Mouse (Mus musculus) frontal cortex, postnatal 36 days (tissue): ENCODE results near the gene Gm42791.

Source experiments
- DNase-seq, 2 experiments: peaks; one replicate each; pipeline ENCODE4 v3.0.0; 2022; ENCODE audit warnings: low spot score in 2 of 2

Gm42791 gene

GRCm38 (mm10) chr5:148954314-148955060 lies 40.5 kb downstream of the Gm42791 start:
- DNase-seq, result no peak

DNA sequence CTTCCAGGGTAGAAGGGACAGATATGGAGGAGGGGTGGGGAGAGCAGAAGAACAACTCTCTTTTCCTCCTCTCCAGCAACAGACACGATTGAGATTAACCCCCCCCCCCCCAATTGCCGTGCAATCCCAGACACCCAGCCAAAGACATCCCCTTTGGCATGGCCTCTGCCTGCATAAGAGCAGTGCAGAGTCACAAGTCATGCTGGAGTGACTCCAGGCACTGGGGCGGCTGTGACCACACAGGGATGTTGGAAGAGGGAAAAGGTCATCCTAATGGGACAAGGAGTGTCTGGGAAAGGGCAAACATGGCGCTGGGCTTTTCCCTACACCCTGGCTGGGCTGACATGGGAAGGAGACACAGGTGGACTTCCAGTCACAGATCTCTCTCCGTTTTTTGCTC lies 41.8 kb downstream of the Gm42791 start:
- no peak for DNase-seq

DNA sequence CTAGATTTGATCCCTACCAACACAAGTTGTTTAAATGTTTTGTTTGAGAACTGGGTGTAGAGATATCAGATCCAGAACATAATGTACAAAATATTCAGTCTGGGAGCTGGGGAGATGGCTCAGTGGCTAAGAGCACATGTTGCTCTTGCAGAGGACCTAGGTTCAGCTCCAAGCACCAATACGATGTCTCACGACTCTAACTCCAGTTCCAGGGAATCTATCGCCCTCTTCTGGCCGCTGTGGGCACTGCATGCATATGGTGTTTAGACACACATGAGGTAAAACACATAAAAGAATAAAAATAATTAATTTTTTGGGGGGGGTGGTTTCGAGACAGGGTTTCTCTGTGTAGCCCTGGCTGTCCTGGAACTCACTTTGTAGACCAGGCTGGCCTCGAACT lies 42.5 kb downstream of the Gm42791 start:
- DNase-seq, result no peak

- DNase-seq, result no peak
Measured at GRCm38 (mm10) chr5:148951360-148951759, 43.6 kb downstream of the Gm42791 start.

GRCm38 (mm10) chr5:148950064-148950463 lies 44.9 kb downstream of the Gm42791 start:
- no peak for DNase-seq

DNA sequence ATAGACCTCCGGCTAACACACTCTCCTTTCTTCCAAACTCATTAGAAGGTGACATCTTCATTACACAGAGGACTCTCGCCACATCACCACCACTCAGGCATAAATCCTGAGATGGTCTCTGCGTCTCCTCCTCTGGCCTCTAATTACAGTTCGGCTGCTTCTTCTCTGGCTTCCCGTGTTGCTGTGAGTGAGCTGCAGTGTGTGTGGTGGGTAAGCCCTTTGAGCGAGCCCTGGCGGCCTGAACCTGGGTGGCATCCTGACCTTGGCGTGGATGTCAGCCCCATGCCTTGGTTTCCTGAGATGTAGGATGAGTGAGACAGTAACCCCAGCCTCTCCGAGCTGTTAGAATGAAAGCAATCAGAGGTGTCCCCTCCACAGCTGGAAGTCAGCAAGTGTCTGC lies 46.4 kb downstream of the Gm42791 start:
- no peak for DNase-seq

DNA sequence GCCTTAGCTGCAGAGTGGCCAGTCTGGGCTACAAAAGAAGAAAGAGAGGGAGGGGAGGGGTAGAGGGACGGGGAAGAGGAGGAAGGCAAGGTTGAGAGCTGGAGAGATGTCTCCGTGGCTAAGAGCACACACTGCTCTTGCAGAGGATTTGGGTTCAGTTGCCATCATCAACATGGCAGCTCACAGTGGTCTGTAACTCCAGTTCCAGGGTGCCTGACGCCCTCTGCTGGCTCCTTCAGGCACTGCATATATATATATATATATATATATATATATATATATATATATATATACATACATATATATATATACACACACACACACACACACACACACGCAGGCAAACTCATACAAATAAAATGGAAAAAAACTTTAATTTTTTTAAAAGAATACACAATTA lies 47.5 kb downstream of the Gm42791 start:
- DNase-seq, result no peak

- no peak for DNase-seq
Measured at GRCm38 (mm10) chr5:148946787-148947186, 48.2 kb downstream of the Gm42791 start.

GRCm38 (mm10) chr5:148945735-148946134 lies 49.2 kb downstream of the Gm42791 start:
- DNase-seq, result no peak

DNA sequence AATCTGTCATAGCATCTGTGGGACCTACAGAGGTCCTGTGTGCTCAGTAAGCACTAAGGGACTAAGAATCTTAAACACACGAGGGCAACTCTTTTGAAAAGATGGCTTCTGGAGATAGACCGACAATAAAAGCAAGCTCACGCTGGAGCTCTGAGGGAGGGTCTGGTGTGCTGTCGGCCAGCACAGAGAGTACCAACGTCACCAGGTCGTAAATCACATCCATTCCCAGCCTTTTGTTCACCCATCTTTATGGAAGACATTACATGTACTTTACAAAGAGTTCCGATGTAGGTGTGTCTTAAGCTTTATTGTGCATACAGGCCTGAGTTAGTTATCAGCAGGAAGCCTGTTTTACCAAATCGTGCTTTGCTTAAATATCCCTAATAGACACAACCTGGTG lies 50.9 kb downstream of the Gm42791 start:
- no peak for DNase-seq

GRCm38 (mm10) chr5:148943444-148943843 lies 51.5 kb downstream of the Gm42791 start:
- no peak for DNase-seq

- no peak for DNase-seq
Measured at GRCm38 (mm10) chr5:148942957-148943356, 52.0 kb downstream of the Gm42791 start.

- DNase-seq, result no peak
Measured at GRCm38 (mm10) chr5:148942305-148942704, 52.6 kb downstream of the Gm42791 start.

- no peak for DNase-seq
Measured at GRCm38 (mm10) chr5:148941867-148942266, 53.1 kb downstream of the Gm42791 start.

- DNase-seq, result no peak
Measured at GRCm38 (mm10) chr5:148939948-148940382, 55.0 kb downstream of the Gm42791 start.

GRCm38 (mm10) chr5:148936516-148936951 lies 58.4 kb downstream of the Gm42791 start:
- DNase-seq, result no peak

DNA sequence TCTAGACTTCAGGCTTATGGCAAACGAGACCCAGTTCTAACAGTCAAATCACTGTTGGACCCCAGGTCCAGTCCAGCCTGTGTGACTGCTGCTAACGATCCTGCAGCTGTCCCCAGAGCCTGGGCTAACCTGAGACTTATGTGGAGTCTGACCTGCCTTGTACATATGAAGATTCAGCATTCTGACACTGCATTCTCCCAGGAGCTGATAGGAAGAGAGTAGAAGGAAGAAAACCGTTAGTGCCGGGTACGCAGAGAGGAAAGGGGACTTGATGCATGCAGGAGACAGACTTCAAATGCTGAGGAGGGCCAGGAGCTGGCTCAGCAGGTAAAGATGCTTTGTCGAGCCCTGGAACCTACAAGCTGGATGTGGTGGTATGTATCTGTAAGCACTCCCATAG lies 59.1 kb downstream of the Gm42791 start:
- DNase-seq, result no peak

GRCm38 (mm10) chr5:148935071-148935821 lies 59.7 kb downstream of the Gm42791 start:
- DNase-seq, result no peak

DNA sequence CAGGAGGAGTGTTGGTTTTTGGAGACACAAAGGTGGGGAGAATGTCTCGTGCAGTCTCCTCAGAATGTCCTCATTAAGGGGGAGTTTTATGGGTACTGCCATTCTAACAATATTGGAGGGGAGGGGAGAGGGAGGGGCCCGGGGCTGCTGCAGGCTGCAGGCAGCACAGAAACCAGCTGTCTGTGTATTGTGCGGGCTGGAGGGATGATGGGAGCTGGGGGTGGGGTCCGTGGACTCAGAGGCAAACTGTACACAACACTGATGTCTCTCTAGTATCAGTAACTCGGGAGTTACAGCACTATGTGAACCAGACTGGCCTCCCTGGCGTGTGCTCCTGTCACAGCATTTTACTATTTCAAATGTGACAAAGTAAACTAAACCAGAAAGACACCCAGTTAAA lies 60.5 kb downstream of the Gm42791 start:
- DNase-seq, result no peak

GRCm38 (mm10) chr5:148933767-148934166 lies 61.2 kb downstream of the Gm42791 start:
- no peak for DNase-seq

DNA sequence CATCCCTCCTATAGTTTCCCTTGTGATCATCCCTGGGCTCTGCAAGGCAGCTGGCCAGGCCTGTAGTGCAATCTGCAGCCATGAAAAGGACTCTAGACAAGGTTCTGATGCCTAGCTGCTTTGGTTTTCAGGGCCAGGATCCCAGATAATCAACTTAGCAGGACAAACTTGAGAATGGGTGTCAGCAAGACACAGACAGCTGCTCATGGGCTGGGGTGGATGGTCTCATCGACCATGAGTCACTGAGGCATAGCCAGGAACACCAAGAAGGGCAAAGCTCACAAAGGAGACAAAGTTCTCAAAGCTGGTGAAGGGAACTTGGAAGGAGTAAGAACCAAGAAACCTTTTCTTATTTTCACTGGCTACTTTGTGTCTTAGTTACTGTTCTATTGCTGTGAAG lies 63.6 kb downstream of the Gm42791 start:
- no peak for DNase-seq

DNA sequence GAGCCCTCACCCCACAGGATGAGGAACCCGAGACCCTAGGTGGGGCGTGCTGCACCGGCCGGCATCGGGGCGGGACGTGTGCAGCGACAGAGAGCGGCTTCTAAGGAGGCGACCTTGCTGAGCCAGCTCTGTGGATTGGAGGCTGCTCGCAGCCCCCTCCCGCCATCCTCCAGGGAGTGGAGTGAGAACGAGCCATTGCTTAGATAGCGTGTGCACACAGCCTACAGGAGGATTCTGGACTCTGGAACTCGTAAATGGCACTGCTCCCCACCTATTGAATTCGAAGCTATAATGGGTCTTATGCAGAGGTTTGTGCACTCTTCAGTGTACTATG lies 65.9 kb downstream of the Gm42791 start, which contains the start of gene Katnal1:
Katnal1 (minus strand) TSS at position 205 of the 334 bp plus-strand sequence.
- no peak for DNase-seq
